Mouse (Mus musculus) lung, adult 2 months (tissue): ENCODE data around the gene Cuedc2.

Experiments
- CTCF ChIP-seq: fragments of 200-500 bp; IDR thresholded peaks from 2 replicates; pipeline ENCODE4 v1.5.1; 2011; ENCODE audit warnings: mild to moderate bottlenecking, low read length, control low read depth; ENCODE audit not compliant: insufficient read depth
- POLR2A ChIP-seq: fragments of 200-500 bp; IDR thresholded peaks from 2 replicates; pipeline ENCODE4 v1.6.1; 2011; ENCODE audit warnings: low read depth, mild to moderate bottlenecking, control low read depth, low read length, borderline replicate concordance; ENCODE audit errors: extremely low read depth

DNA sequence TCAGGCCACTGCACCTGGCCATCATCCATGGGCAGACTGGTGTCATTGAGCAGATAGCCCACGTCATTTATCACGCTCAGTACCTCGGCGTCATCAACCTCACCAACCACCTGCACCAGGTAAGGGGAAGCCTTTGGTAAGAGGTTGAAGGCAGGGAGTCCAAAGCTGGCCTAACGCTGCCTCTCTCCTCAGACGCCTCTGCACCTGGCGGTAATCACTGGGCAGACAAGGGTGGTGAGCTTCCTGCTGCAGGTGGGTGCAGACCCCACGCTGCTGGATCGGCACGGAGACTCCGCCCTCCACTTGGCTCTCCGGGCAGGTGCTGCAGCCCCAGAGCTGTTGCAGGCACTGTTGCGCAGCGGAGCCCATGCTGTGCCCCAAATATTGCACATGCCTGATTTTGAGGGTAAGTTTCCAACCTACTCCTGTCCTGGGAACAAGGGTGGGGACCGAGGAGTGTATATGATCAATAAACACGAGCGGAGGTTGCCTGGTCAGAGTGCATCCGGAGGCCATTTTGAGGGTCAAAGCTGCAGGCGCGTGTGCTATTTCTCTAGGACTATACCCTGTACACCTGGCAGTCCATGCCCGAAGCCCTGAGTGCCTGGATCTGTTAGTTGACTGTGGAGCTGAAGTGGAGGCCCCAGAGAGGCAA is 28.7 kb downstream of the Cuedc2 start:
- TF ChIP-seq POLR2A (no peak), CTCF (no peak)
